Mouse (Mus musculus): ENCODE measurements around the gene Cars. TPM values are rescaled to one million over a fixed set of nuclear protein-coding genes. Genes with fewer than 3 reads are reported as not detected.

The Cars gene
- polyA plus RNA-seq, 1 experiment from 2014 or later = 59.6 TPM

DNA sequence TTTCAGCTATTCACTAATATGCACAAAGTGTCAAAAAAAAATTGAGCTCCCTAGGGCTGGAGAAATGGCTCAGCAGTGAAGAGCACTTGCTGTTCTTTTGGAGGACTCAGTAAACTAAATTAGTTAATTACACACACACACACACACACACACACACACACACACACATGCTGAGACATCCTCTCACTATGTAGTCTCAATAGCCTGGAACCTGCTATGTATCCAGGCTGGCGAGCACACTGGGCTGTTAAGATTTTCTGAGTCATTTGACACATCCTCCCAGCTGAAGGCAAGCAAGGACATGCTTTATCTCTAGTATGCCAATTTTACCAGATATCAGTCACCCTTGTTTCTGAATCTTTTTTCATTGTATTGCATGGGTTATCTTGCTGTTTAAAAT is 21.1 kb upstream of the Cars start:
- no peak overlapping the region for H3K4me2 ChIP-seq
- H3K9me3 ChIP-seq = no peaks in the 10 kb centered on the region
- no peak overlapping the region for H3K27ac ChIP-seq
- 67% methylated on average over 1 of the region's 1 CpGs for whole genome bisulfite sequencing
- no peaks in the 10 kb centered on the region for H3K36me3 ChIP-seq
- H3K9ac ChIP-seq (replicated peaks) = no peak overlapping the region
- H3K4me3 ChIP-seq (replicated peaks) = no peak overlapping the region
- ATAC-seq (ENCODE audit: insufficient number of reproducible peaks, insufficient read depth, low FRiP score, low TSS enrichment, low read depth) = no peak
- no peaks in the 10 kb centered on the region for H3K27me3 ChIP-seq
- H3K4me1 ChIP-seq (replicated peaks) = no peaks in the 10 kb centered on the region

DNA sequence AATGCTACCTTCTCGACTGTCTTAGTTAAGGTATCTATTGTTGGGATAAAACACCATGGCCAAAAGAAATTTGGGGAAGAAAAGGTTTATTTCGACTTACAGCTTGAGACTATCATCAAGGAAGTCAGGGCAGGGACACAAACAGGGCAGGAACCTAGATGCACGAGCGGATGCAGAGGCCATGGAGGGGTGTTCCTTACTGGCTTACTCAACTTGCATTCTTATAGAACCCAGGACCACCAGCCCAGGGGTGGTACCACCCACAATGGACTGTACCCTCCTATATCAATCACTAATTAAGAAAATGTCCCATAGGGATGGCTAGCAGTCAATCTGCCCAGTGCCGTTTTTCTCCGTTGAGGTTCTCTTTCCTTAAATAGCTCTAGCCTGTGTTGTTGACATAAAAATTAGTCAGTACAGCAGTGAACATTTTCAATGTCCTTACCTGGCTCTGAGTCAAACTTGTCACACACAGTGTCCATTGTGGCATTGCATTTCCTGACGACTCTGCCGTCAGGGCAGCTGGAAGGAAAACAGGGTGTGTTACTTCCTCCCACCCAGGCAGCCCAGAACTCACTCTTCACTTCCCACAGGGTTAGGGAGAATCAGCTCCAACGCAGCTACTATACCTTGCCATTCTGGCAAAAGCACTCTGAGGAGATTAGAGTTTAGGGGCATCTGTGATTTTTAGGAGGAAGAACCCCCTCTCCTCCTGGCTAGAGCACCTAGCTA is 14.7 kb upstream of the Cars start:
- Histone ChIP-seq H3K27ac (no peak overlapping the region), H3K27me3 (no peaks in the 10 kb centered on the region), H3K4me2 (no peak overlapping the region), H3K36me3 (no peaks in the 10 kb centered on the region), H3K9me3 (no peaks in the 10 kb centered on the region), H3K4me3 (replicated peaks) (no peak overlapping the region), H3K9ac (replicated peaks) (no peak overlapping the region), H3K4me1 (replicated peaks) (no peaks in the 10 kb centered on the region)
- ATAC-seq (ENCODE audit: insufficient number of reproducible peaks, insufficient read depth, low FRiP score, low TSS enrichment, low read depth) = no peak
- 71% methylated on average over 9 of the region's 9 CpGs for WGBS

DNA sequence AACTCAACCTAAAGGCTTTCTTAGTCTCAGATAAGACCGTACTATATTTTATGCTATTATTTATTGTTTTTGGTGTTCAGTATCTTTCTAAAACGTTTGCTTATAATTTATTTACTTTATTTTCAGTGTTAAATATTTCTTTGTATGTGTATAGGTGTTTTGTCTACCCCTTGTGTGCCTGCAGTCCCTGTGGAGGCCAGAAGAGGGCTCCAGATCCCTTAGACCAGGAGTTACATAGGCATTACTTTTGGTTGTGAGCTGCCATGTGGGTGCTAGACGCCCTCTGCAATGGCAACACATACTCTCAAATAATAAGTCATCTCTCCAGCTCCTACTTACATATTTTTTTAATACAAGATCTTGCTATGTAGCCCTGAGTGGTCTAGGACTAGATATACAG is 12.3 kb upstream of the Cars start:
- no peak overlapping the region for H3K4me3 ChIP-seq (replicated peaks)
- H3K27ac ChIP-seq = no peak overlapping the region
- H3K27me3 ChIP-seq = no peaks in the 10 kb centered on the region
- H3K36me3 ChIP-seq = no peaks in the 10 kb centered on the region
- H3K9me3 ChIP-seq = no peaks in the 10 kb centered on the region
- 60% methylated on average over 3 of the region's 3 CpGs for WGBS
- H3K4me2 ChIP-seq = no peak overlapping the region
- no peaks in the 10 kb centered on the region for H3K4me1 ChIP-seq (replicated peaks)
- H3K9ac ChIP-seq (replicated peaks) = no peak overlapping the region
- no peak for ATAC-seq (ENCODE audit: insufficient number of reproducible peaks, insufficient read depth, low FRiP score, low TSS enrichment, low read depth)

DNA sequence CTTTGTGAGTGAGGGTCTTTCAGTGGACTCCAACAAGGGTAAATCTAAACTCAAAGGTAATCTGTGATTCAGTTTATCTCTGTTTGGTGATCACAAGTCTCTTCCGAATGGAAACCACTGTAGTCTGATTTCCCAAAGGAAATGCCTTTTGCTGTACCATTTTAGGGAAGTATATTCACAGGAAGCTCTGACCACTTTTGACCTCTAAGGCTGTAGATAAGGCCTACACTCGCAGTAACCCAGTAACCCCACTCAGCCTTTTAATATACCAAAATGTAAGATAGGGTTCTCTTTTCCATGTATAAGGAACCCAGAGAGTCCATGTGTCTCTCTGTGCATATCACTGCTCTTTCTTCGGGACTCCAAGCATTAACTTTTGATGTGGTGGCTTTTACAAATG is 5.4 kb upstream of the Cars start:
- H3K27me3 ChIP-seq = no peaks in the 10 kb centered on the region
- H3K36me3 ChIP-seq = no peaks in the 10 kb centered on the region

DNA sequence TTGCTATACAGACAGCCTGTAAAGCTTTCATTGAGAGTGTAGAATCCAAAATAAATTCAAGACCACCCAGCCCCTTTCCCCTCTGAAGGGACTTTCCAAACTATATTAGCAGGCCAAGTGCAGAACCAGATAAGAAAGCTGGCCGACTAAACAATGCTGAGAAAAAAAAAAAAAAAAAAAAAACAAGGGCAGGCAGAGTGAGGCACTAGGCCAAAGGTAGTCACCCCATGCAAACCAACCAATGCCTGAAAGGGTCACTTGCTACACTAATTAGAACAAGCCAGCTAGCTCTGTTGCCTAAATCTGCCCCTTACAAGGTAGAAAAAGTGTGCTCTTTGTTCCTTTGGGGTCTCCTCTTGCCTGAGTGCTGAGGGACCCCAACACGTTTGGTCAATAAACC is 5.0 kb upstream of the Cars start:
- Histone ChIP-seq H3K9ac (replicated peaks) (no peak overlapping the region), H3K4me3 (replicated peaks) (no peak overlapping the region), H3K27me3 (no peaks in the 10 kb centered on the region), H3K36me3 (no peaks in the 10 kb centered on the region), H3K4me2 (no peak overlapping the region), H3K27ac (no peak overlapping the region), H3K9me3 (0 out of 2 replicates have a peak, but pooled peaks cover 3% of the 10 kb centered on the region), H3K4me1 (replicated peaks) (no peaks in the 10 kb centered on the region)
- no peak for ATAC-seq (ENCODE audit: insufficient number of reproducible peaks, insufficient read depth, low FRiP score, low TSS enrichment, low read depth)
- WGBS = 69% methylated on average over 2 of the region's 2 CpGs

More for the DNA sequence above, 5.4 kb upstream of the Cars start:
- H3K9me3 ChIP-seq = 0 out of 2 replicates have a peak, but pooled peaks cover 3% of the 10 kb centered on the region
- no peak overlapping the region for H3K9ac ChIP-seq (replicated peaks)
- no peak overlapping the region for H3K4me3 ChIP-seq (replicated peaks)
- WGBS = 91% methylated on average over 3 of the region's 3 CpGs
- H3K27ac ChIP-seq = no peak overlapping the region
- H3K4me2 ChIP-seq = no peak overlapping the region
- no peak for ATAC-seq (ENCODE audit: insufficient number of reproducible peaks, insufficient read depth, low FRiP score, low TSS enrichment, low read depth)
- H3K4me1 ChIP-seq (replicated peaks) = no peaks in the 10 kb centered on the region

DNA sequence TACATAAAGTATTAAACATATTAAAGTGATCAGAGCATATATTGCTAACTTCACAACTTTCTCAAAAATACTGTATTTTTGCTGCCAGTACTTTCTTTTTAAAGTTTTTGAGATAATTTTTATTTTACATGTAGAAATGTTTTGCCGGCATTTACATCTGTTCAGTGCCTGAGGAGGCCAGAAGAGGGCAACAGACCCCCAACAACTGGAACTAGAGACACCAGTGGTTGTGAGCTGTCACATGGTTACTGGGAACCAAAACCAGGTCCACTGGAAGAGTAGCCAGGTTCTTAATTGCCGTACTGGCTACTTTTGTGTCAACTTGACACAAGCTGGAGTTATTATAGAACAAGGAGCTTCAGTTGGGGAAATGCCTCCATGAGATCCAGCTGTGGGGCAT is 1.8 kb upstream of the Cars start:
- H3K4me1 ChIP-seq (replicated peaks) = peaks cover 11% of the 10 kb centered on the region
- H3K27ac ChIP-seq = no peak overlapping the region
- 67% methylated on average over 2 of the region's 2 CpGs for WGBS
- 0 out of 2 replicates have a peak, but pooled peaks cover 3% of the 10 kb centered on the region for H3K9me3 ChIP-seq
- H3K36me3 ChIP-seq = peaks cover 2% of the 10 kb centered on the region; the same call in 1 of the 2 replicates
- no peak overlapping the region for H3K9ac ChIP-seq (replicated peaks)
- no peaks in the 10 kb centered on the region for H3K27me3 ChIP-seq
- ATAC-seq (ENCODE audit: insufficient number of reproducible peaks, insufficient read depth, low FRiP score, low TSS enrichment, low read depth) = no peak
- H3K4me2 ChIP-seq = no peak overlapping the region
- no peak overlapping the region for H3K4me3 ChIP-seq (replicated peaks)

DNA sequence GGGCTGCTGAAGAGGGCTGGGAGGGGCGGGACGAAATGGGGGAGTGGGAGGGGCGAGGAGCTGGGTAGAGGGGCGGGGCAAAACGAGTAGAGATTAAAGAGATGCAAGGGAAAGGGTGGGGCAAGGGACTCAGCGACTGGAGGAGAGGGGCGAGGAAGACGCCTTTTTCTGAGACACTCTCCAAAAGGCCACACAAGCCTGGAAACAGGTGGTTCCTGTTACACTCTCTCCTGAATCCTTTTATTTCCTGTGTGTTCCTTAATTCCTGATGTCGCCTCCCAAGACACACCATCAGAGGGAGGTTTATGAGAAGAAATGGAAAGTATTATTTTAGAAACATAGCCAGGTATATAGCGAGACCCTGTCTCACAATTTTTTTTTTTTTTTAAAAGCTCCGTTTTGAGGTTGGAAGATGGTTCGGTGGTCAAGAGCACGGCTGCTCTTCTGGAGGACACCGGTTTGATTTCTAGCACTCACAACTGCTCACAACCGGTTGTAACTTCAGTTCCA is 396 bp upstream of the Cars start:
- H3K27ac ChIP-seq = no peak overlapping the region
- no peaks in the 10 kb centered on the region for H3K9me3 ChIP-seq
- H3K9ac ChIP-seq (replicated peaks) = peak overlapping the region; percentile 89; the same call in 1 of the 2 replicates
- no peaks in the 10 kb centered on the region for H3K27me3 ChIP-seq
- H3K36me3 ChIP-seq = peaks cover 9% of the 10 kb centered on the region
- 8% methylated on average over 15 of the region's 15 CpGs for WGBS
- H3K4me3 ChIP-seq (replicated peaks) = peak overlapping the region; percentile 89
- no peak; the same call in none of the 2 replicates for ATAC-seq (ENCODE audit: insufficient number of reproducible peaks, insufficient read depth, low FRiP score, low TSS enrichment, low read depth)
- H3K4me2 ChIP-seq = peak overlapping the region; percentile 95
- H3K4me1 ChIP-seq (replicated peaks) = peaks cover 11% of the 10 kb centered on the region

DNA sequence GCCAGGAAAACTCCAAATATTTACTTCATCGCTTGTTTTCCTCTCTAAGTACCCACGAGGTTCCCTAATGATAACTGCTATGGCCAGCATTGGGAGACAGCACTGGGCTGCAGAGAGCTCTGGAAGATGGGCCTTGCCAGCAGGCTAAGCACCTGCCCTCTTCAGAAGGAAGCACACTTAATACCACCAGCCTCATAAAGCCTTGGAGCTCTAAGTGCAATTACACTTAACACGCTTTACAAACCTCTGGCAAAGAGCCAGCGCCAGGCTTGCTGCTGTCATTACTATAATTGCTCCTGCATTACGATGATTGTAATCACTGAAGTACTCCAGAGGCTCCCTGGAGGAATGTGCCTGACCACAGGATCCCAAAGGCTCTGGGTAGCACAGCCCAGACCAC is 5.0 kb downstream of the Cars start:
- 45% methylated on average over 5 of the region's 5 CpGs for WGBS
- Histone ChIP-seq H3K4me2 (no peak overlapping the region), H3K4me3 (replicated peaks) (no peak overlapping the region), H3K27me3 (no peaks in the 10 kb centered on the region), H3K36me3 (peaks cover 47% of the 10 kb centered on the region), H3K9ac (replicated peaks) (no peak overlapping the region), H3K27ac (no peak overlapping the region), H3K9me3 (no peaks in the 10 kb centered on the region), H3K4me1 (replicated peaks) (peaks cover 18% of the 10 kb centered on the region)
- no peak for ATAC-seq (ENCODE audit: insufficient number of reproducible peaks, insufficient read depth, low FRiP score, low TSS enrichment, low read depth)

DNA sequence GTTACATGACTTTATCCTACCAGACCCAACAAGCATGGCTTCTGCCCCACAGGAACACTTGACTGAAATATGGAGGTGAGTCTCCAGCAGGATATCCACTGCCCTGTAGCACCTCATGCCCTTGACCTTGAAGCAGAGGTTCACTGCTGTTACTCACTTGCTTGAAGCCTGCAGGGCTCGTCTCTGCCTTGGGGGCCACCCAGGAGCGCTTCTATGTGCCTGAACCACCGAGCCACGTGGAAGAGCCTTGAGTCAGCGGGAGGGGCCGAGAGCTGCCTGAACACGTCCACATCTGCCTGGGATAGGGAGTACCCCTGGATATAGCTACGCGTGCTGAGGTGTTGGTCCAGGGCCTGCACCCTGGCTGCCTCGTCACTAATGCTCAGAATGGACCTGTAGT is 7.6 kb downstream of the Cars start:
- no peak for ATAC-seq (ENCODE audit: insufficient number of reproducible peaks, insufficient read depth, low FRiP score, low TSS enrichment, low read depth)
- H3K27ac ChIP-seq = no peak overlapping the region
- H3K9ac ChIP-seq (replicated peaks) = no peak overlapping the region
- H3K4me2 ChIP-seq = no peak overlapping the region
- H3K4me1 ChIP-seq (replicated peaks) = peaks cover 7% of the 10 kb centered on the region; the same call in 1 of the 2 replicates
- H3K9me3 ChIP-seq = no peaks in the 10 kb centered on the region
- H3K4me3 ChIP-seq (replicated peaks) = no peak overlapping the region
- WGBS = 88% methylated on average over 10 of the region's 10 CpGs
- H3K27me3 ChIP-seq = no peaks in the 10 kb centered on the region
- peaks cover 73% of the 10 kb centered on the region for H3K36me3 ChIP-seq

DNA sequence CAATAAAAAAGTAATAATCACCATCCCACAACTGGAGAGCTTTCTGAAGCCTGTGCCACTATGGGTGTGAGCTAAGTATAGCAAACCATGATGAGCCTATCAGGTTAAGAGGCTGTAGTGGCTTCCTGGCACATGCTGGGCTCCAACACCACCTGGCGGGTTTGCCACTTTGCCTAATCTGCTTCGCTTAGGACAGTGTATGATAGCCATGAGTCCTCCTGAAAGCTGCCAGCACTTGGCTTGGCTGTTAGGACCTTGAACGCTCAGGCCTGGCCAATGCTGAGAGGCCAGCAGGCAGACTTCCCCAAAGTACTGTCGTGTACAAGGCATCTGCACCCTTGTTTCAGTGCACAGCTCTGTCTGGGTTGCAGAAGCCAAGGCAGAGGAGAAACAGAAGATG is 11.9 kb downstream of the Cars start:
- Histone ChIP-seq H3K4me1 (replicated peaks) (no peaks in the 10 kb centered on the region), H3K4me2 (no peak overlapping the region), H3K36me3 (peaks cover 98% of the 10 kb centered on the region), H3K9me3 (no peaks in the 10 kb centered on the region), H3K27ac (no peak overlapping the region), H3K9ac (replicated peaks) (no peak overlapping the region), H3K27me3 (no peaks in the 10 kb centered on the region), H3K4me3 (replicated peaks) (no peak overlapping the region)
- no peak for ATAC-seq (ENCODE audit: insufficient number of reproducible peaks, insufficient read depth, low FRiP score, low TSS enrichment, low read depth)
- 89% methylated on average over 4 of the region's 4 CpGs for WGBS

DNA sequence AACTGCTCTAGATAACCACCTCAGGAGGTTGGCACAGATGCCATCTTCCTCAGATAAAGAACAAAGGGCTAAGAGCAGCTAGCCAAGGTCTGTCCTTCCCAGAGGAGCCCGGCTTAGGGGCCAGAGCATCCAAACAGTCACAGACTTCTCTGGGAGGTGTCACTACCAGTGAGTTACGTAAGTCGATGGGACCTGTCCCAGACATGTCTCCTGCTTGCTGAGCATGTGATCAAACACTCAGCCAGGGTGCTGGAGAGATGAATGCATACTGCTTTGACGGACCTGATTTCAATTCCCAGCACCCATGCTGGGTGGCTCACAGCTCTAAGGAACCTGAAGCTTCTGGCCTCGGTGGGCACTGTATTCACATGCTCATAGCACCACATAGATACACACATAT is 12.3 kb downstream of the Cars start:
- Histone ChIP-seq H3K27me3 (no peaks in the 10 kb centered on the region), H3K4me1 (replicated peaks) (no peaks in the 10 kb centered on the region), H3K4me2 (no peak overlapping the region), H3K36me3 (peaks cover 98% of the 10 kb centered on the region), H3K9me3 (no peaks in the 10 kb centered on the region), H3K9ac (replicated peaks) (no peak overlapping the region), H3K27ac (no peak overlapping the region), H3K4me3 (replicated peaks) (no peak overlapping the region)
- no peak for ATAC-seq (ENCODE audit: insufficient number of reproducible peaks, insufficient read depth, low FRiP score, low TSS enrichment, low read depth)
- 85% methylated on average over 5 of the region's 5 CpGs for WGBS

DNA sequence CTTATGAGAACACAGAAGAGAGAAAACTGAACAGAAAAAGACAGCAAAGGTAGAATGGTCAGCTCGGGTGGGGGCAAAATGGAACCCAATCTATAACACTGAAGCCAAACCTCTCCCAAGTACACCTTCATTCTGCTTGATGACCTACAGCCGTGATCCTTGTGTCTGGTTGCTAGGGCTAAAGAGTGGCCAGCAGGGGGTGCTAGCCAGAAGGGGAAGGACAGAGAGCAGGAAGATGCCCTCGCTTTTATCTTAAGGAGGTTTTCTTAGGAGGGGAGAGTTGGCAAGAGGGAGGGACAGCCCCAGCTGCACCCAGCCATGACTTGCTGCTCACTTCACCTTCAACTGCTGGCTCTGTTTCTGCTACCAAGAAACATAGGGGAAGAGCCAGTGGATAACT is 15.9 kb downstream of the Cars start:
- Histone ChIP-seq H3K27me3 (no peaks in the 10 kb centered on the region), H3K9ac (replicated peaks) (no peak overlapping the region), H3K36me3 (peaks cover 92% of the 10 kb centered on the region), H3K27ac (no peak overlapping the region), H3K9me3 (no peaks in the 10 kb centered on the region), H3K4me3 (replicated peaks) (no peak overlapping the region), H3K4me1 (replicated peaks) (no peaks in the 10 kb centered on the region), H3K4me2 (no peak overlapping the region)
- ATAC-seq (ENCODE audit: insufficient number of reproducible peaks, insufficient read depth, low FRiP score, low TSS enrichment, low read depth) = 0 out of 2 replicates have a peak, but pooled peaks have one; percentile 15
- 47% methylated on average over 3 of the region's 3 CpGs for WGBS
